Mouse (Mus musculus): Measurements from ENCODE around the gene Clybl. TPM values are rescaled to one million over a fixed set of nuclear protein-coding genes. Genes with fewer than 3 reads are reported as not detected.
A peak's percentile ranks its signal among the peaks of the same experiment; 100 is the strongest.

Gene Clybl
- polyA plus RNA-seq, 1 experiment: 40.6 TPM

DNA sequence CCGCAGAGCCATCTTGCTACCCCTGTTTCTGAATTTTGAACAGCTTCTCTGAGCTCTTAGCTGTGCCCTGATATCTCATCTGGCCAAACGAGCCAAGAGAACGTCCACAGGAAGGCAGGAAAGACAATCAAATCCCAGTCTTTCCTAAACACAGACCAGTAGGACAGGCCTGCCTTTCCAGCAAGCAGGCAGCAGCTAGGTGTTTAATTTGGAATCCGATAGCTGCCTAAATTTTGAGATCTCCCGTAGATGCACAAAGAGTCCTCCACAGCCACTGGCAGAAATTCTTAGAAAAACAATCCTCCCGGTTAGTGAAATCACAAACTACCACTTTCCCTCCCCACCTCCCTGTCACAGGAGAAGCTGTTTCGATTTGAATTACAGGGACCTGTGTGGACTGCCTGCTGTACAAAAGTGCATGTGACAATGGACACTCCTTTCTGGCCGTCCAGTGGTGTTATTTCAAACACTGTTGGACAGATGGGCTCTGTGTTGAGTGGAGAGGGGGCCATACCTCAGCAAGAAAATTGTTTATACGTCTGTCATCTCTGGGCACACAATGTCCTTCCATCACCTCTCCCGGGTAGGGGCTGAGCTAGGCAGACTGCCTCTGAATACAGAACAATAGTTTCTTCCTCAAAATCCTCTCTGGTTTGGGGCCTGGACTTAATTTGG is 245.2 kb downstream of the Clybl start:
- H3K4me3 ChIP-seq (replicated peaks; ENCODE audit: insufficient read depth, low read depth, low read length): no peak overlapping the region
- no peaks in the 10 kb centered on the region for H3K27me3 ChIP-seq (ENCODE audit: control insufficient read depth, insufficient read depth, low read length)
- TF ChIP-seq POLR2A (IDR thresholded peaks at IDR 0.05; ENCODE audit: borderline replicate concordance, insufficient read depth, low read length): no peak
- TF ChIP-seq CTCF (IDR thresholded peaks at IDR 0.05; ENCODE audit: borderline replicate concordance, insufficient read depth, low read depth, low read length): no peak
- WGBS: 56% methylated on average over 10 of the region's 10 CpGs
- H3K27ac ChIP-seq (ENCODE audit: insufficient read depth, low read length): no peak overlapping the region
- H3K4me1 ChIP-seq (ENCODE audit: control insufficient read depth, insufficient read depth, low read length): no peaks in the 10 kb centered on the region
- DNase-seq: no peak

DNA sequence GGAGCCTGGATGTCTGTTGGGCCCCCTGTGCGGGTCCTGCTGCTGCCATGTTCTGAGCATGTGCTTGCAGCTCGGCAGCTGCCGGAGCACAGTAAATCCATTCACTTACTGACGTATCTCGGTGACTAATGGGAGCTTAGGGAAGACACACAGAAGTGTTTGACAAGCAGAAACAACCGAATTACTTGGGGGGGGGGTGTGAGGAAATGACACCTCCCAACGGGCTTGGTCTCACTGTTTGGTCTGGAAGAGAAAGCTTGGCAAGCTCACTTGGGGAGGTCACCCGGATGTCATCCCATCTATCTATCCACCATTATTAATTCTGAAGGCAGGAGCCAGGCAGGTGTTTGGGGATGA is 245.7 kb downstream of the Clybl start:
- 55% methylated on average over 8 of the region's 8 CpGs for WGBS
- Histone ChIP-seq H3K4me1 (ENCODE audit: control insufficient read depth, insufficient read depth, low read length) (no peaks in the 10 kb centered on the region), H3K4me3 (replicated peaks; ENCODE audit: insufficient read depth, low read depth, low read length) (no peak overlapping the region), H3K27me3 (ENCODE audit: control insufficient read depth, insufficient read depth, low read length) (no peaks in the 10 kb centered on the region), H3K27ac (ENCODE audit: insufficient read depth, low read length) (no peak overlapping the region)
- DNase-seq: no peak
- TF ChIP-seq CTCF (IDR thresholded peaks at IDR 0.05; ENCODE audit: borderline replicate concordance, insufficient read depth, low read depth, low read length) (no peak), POLR2A (IDR thresholded peaks at IDR 0.05; ENCODE audit: borderline replicate concordance, insufficient read depth, low read length) (no peak)

DNA sequence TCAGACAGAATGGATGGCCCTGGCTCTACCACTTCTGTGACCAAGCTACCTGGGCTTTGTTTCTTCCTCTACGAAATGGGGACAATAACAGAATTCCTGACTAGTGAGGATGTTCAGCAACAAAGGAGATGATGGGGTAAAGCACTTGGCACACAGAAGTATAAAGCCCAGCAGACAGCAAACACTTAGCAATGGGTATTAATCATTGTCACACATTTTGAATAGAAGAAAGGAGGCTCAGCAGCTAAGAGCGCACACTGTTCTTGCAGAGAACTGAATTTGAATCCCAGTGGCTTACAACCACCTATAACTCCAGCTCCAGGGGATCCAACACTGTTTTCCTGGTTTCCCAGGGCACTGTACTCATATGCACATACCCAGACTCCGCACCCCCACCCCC is 246.2 kb downstream of the Clybl start:
- no peak for DNase-seq
- no peak overlapping the region for H3K27ac ChIP-seq (ENCODE audit: insufficient read depth, low read length)
- H3K27me3 ChIP-seq (ENCODE audit: control insufficient read depth, insufficient read depth, low read length): no peaks in the 10 kb centered on the region
- TF ChIP-seq POLR2A (IDR thresholded peaks at IDR 0.05; ENCODE audit: borderline replicate concordance, insufficient read depth, low read length) (no peak), CTCF (IDR thresholded peaks at IDR 0.05; ENCODE audit: borderline replicate concordance, insufficient read depth, low read depth, low read length) (no peak)
- no peak overlapping the region for H3K4me3 ChIP-seq (replicated peaks; ENCODE audit: insufficient read depth, low read depth, low read length)
- whole genome bisulfite sequencing: 89% methylated on average over 3 of the region's 3 CpGs
- no peaks in the 10 kb centered on the region for H3K4me1 ChIP-seq (ENCODE audit: control insufficient read depth, insufficient read depth, low read length)

DNA sequence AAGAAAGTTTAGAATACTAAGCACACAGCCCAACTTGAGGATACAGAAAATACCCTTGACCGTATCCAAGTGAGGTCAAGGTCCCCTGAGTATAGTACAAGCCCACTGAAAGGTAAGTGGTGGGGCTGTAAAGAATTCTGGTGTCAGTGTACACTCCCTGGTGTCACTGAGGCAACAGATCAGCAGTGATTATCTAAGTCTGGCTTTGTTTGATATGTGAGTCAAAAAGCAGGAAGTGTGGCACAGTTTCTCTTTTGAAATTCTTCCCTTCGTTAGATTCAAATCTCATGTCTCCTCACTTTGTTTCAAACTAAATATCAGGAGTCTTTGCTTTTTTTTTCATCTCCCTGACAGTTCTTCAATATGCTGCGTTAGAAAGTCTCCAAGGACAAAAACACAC is 251.1 kb downstream of the Clybl start:
- DNase-seq: no peak
- 71% methylated on average over 3 of the region's 3 CpGs for WGBS
- Histone ChIP-seq H3K4me3 (replicated peaks; ENCODE audit: insufficient read depth, low read depth, low read length) (no peak overlapping the region), H3K27me3 (ENCODE audit: control insufficient read depth, insufficient read depth, low read length) (no peaks in the 10 kb centered on the region), H3K27ac (ENCODE audit: insufficient read depth, low read length) (no peak overlapping the region), H3K4me1 (ENCODE audit: control insufficient read depth, insufficient read depth, low read length) (peaks cover 5% of the 10 kb centered on the region; the same call in 1 of the 2 replicates)
- TF ChIP-seq POLR2A (IDR thresholded peaks at IDR 0.05; ENCODE audit: borderline replicate concordance, insufficient read depth, low read length): no peak
- no peak for TF ChIP-seq CTCF (IDR thresholded peaks at IDR 0.05; ENCODE audit: borderline replicate concordance, insufficient read depth, low read depth, low read length)

DNA sequence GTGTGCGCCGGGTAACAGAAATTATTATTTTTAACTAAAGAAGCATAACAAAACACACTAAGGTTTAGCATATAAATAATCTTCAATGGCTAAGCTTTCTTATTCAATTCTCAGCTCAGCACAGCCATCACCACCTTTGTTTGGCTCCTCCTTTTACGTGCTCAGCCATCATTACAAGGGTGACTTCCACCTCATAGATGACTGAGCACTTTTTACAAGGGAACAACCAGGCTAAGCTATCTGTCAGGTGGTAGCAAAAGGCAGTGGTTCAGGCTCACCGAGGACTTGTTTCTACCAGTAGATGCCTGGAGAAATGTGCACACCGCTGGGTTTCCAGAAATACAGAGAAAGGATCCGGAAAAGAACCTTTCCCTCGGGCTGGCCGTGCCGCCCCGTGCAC is 252.5 kb downstream of the Clybl start:
- peaks cover 5% of the 10 kb centered on the region; the same call in 1 of the 2 replicates for H3K4me1 ChIP-seq (ENCODE audit: control insufficient read depth, insufficient read depth, low read length)
- 94% methylated on average over 10 of the region's 10 CpGs for WGBS
- DNase-seq: no peak
- H3K27me3 ChIP-seq (ENCODE audit: control insufficient read depth, insufficient read depth, low read length): no peaks in the 10 kb centered on the region
- no peak overlapping the region for H3K27ac ChIP-seq (ENCODE audit: insufficient read depth, low read length)
- H3K4me3 ChIP-seq (replicated peaks; ENCODE audit: insufficient read depth, low read depth, low read length): no peak overlapping the region
- TF ChIP-seq CTCF (IDR thresholded peaks at IDR 0.05; ENCODE audit: borderline replicate concordance, insufficient read depth, low read depth, low read length) (no peak), POLR2A (IDR thresholded peaks at IDR 0.05; ENCODE audit: borderline replicate concordance, insufficient read depth, low read length) (no peak)

DNA sequence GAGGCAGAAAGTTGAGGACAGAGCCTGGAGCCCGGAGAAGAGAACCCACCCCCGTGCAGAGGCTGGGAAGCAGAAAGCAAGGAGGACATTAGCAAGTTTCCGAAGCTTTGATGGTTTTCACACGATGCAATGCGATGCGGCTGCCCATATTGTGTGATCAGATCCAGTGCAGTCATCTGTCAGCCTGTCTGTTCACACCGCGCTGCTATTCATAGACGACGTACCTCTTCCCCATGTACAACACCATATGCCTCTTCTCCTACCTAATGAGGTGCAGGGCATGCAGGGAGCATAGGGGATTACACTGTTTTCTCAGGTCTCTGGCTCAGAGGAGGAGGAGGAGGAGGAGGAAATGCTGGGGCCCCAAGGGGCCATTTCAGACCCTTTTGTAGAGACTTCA is 255.3 kb downstream of the Clybl start:
- peaks cover 5% of the 10 kb centered on the region; the same call in 1 of the 2 replicates for H3K4me1 ChIP-seq (ENCODE audit: control insufficient read depth, insufficient read depth, low read length)
- H3K27me3 ChIP-seq (ENCODE audit: control insufficient read depth, insufficient read depth, low read length): no peaks in the 10 kb centered on the region
- 56% methylated on average over 10 of the region's 10 CpGs for WGBS
- no peak overlapping the region for H3K4me3 ChIP-seq (replicated peaks; ENCODE audit: insufficient read depth, low read depth, low read length)
- no peak for TF ChIP-seq POLR2A (IDR thresholded peaks at IDR 0.05; ENCODE audit: borderline replicate concordance, insufficient read depth, low read length)
- no peak for TF ChIP-seq CTCF (IDR thresholded peaks at IDR 0.05; ENCODE audit: borderline replicate concordance, insufficient read depth, low read depth, low read length)
- DNase-seq: no peak
- H3K27ac ChIP-seq (ENCODE audit: insufficient read depth, low read length): no peak overlapping the region

DNA sequence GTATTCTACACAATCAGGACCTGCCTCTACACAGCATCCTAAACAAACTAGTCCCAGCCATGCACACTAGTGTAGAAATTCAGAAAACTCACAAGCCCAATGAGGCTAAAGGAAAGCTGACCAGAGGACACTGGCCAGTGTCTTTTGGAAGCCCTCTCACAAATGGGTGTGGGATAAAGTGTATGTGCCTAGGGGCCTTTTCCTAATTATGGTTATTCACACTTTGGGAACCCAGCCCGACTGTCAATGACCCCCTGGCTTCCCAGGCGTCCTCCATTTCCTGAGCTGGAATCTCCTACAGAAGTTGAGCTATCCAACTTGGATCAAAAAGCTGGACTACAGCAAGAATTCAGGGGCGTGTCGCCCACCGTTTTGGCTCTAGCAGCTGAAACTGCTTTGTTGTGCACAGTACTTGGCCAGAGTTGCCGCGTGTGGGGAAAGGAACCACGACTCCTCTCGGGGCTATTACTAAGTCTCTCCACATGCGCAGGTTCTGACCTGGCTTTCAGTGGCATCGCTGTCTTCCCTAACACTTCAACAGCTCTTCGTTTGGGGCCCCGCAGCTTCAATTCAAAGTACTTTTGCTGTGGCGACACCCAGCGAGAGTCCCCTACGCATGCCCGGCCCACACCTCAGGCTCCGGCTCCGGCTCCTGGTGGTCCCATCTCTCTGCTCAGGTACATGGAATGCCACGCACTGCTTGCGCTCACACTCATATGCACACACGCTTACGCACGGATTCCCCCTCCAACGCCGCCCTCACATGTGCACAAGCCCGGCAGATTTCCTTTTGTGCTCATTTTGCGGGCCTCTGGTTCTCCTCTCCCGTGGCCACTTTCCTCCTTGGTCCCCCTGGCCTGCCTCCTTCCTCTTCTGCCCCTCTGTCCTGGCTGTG is 268.3 kb downstream of the Clybl start:
- Histone ChIP-seq H3K27ac (ENCODE audit: insufficient read depth, low read length) (peak overlapping the region; percentile 84), H3K27me3 (ENCODE audit: control insufficient read depth, insufficient read depth, low read length) (no peaks in the 10 kb centered on the region), H3K4me1 (ENCODE audit: control insufficient read depth, insufficient read depth, low read length) (peaks cover 18% of the 10 kb centered on the region), H3K4me3 (replicated peaks; ENCODE audit: insufficient read depth, low read depth, low read length) (peak overlapping the region; percentile 57)
- TF ChIP-seq CTCF (IDR thresholded peaks at IDR 0.05; ENCODE audit: borderline replicate concordance, insufficient read depth, low read depth, low read length) (no peak), POLR2A (IDR thresholded peaks at IDR 0.05; ENCODE audit: borderline replicate concordance, insufficient read depth, low read length) (no peak)
- DNase-seq: peak; percentile 44 to 63
- 10% methylated on average over 29 of the region's 29 CpGs for WGBS

Data from cerebellum, adult 2 months (tissue).